Mouse (Mus musculus): Measurements from ENCODE around the gene Nodal. TPM values are rescaled to one million over a fixed set of nuclear protein-coding genes. Genes with fewer than 3 reads are reported as not detected.
"Not testable (repeated sequence)": the region's sequence is repeated elsewhere in the genome, so short reads cannot be mapped to it uniquely, and the experiment has no call there.

The Nodal gene
- total RNA-seq, 2 experiments from 2014 or later = not detected

- ATAC-seq (replicated peaks; ENCODE audit: low FRiP score, poor library complexity, severe bottlenecking) = no peak
Measured at GRCm38 (mm10) chr10:61426251-61426757, 8.5 kb downstream of the Nodal start.

DNA sequence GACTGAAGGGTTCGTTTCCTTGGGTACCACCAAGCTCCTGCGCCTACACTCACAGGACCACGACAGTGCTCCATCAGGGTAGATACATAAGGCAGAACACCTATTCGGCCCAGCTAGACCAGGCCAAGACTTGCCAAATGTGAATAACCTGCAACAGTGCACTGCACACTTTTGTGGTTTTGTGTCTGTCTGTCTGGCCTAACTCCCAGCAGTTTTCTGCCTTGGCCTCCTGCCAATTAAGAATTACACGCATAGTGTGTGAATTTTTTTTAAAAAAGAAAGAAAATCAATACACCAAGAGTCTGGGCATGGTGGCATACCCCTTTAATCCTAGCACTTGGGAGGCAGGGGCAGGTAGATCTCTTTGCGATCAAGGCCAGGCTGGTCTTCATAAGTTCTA is 10.2 kb downstream of the Nodal start:
- no peak for ATAC-seq (replicated peaks; ENCODE audit: low FRiP score, poor library complexity, severe bottlenecking)

DNA sequence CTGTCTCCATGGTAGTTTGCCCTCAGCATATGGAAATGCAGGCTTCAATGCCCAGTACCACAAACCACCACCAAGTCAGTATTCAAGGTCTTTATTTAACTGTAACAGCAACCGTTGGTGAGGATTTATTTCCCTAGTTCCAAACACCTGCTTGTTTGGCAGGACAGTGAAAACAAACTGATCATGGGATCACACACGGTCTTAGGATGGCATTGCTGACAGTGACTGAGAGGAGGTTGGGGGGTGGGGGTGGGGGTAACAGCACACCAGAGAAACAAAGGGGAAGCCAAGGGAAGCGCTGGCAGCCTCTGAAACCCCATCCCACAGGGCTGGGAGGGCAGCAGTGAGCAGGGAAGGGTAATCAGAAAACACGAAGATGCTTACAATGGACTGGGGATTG is 10.6 kb downstream of the Nodal start:
- ATAC-seq (replicated peaks; ENCODE audit: low FRiP score, poor library complexity, severe bottlenecking) = no peak

DNA sequence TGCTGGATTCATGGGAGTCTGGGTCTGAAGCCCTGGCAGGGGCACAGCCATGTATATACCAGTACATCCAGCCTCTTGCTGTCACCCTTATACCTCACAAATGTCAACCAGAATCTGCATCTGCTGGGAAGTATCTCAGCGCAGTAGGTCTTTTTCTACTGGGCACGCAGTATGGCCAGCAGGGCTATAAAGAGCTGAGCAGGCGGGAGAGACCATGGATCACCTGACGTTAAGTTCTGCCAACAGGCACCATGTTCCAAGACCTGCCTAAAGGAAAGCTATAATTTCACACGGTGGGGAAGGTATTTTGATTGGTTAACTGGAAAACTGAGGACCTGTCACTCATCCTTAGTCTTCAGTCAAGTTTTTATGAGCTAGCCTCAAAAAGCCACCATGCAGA is 11.3 kb downstream of the Nodal start:
- no peak for ATAC-seq (replicated peaks; ENCODE audit: low FRiP score, poor library complexity, severe bottlenecking)

DNA sequence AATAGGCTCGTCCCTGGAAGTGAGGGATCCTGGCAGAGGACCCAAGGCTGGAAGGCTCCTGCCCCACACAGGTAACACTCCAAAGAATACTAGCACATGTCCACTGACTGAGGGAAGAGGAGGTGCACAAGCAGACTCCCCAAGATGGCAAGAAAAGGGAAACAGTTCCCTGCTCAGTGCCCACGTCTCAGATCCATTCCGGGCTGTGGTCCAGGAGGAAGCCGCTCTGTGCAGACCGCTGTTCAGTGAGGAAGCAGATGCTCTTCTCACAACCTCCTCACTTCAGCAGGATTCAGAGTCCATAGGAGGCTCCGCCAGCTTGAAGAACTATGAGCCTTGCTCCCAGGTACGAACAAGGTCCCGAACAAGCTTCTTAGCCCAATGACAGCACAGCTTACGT is 13.6 kb downstream of the Nodal start:
- no peak for ATAC-seq (replicated peaks; ENCODE audit: low FRiP score, poor library complexity, severe bottlenecking)

- ATAC-seq (replicated peaks; ENCODE audit: low FRiP score, poor library complexity, severe bottlenecking) = no peak
Measured at GRCm38 (mm10) chr10:61440202-61440800, 22.5 kb downstream of the Nodal start.

GRCm38 (mm10) chr10:61443456-61443855 is 25.7 kb downstream of the Nodal start:
- ATAC-seq (replicated peaks; ENCODE audit: low FRiP score, poor library complexity, severe bottlenecking) = no peak

- no peak for ATAC-seq (replicated peaks; ENCODE audit: low FRiP score, poor library complexity, severe bottlenecking)
Measured at GRCm38 (mm10) chr10:61443876-61444275, 26.1 kb downstream of the Nodal start.

- ATAC-seq (replicated peaks; ENCODE audit: low FRiP score, poor library complexity, severe bottlenecking) = no peak
Measured at GRCm38 (mm10) chr10:61445016-61445415, 27.2 kb downstream of the Nodal start.

DNA sequence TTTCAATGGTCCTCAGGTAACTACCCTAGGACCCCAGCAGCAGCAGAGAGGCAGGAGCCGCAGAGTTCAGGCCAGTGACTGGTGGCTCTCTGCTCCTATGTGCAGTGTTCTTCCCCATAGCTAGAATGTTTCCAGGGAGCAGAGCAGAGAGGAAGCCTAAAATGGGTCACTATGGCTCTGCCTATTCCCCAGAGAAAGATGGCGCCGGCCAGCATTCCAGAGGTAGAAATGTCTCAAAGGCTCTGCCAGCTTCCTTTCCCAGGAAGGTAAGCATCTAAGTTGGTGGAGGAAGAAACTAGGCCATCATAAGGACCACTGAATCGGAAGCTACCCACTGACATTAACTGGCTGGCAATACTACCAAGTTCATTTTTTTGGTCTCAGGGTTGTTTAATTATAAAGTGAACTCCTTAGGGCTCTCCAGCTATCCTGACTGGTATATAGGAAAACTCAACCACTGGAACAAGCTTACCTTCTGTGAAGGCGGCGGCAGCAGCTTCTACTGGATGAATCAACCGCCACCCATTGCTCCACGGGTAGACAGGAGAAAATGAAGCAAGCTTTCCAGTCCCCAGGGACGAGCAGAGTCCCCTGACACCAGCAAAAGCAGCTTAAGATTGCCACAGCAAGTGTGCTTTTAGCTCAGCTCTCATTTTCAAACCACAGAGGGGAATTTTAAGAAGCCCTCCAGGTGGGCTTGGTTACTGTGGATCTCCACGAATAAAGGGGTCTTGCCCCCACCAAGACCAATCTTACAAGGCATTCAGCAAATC is 30.0 kb downstream of the Nodal start:
- no peak for ATAC-seq (replicated peaks; ENCODE audit: low FRiP score, poor library complexity, severe bottlenecking)

DNA sequence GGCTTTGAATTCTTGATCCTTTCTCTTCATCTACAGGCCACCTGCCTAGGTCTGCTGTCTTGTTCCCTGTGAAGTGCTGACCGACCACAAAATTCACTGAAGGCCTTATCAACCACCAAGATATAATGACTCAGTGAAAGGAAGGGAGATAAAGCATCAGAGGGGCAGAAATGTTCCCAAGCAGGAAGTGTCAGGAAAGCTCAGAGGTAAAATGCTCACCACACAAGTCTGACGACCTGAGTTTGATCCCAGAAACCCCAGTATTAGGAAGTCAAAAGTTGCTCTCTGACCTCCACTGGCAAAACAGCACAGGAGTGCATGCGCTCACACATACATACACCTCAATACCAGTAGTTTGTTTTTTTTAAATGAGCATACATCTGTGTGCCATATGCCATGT is 31.1 kb downstream of the Nodal start:
- no peak for ATAC-seq (replicated peaks; ENCODE audit: low FRiP score, poor library complexity, severe bottlenecking)

GRCm38 (mm10) chr10:61451463-61451930 is 33.7 kb downstream of the Nodal start:
- ATAC-seq (replicated peaks; ENCODE audit: low FRiP score, poor library complexity, severe bottlenecking) = peak; percentile 57

- ATAC-seq (replicated peaks; ENCODE audit: low FRiP score, poor library complexity, severe bottlenecking) = peak; percentile 65
Measured at GRCm38 (mm10) chr10:61451931-61452617, 34.3 kb downstream of the Nodal start.

- ATAC-seq (replicated peaks; ENCODE audit: low FRiP score, poor library complexity, severe bottlenecking) = peak; percentile 98
Measured at GRCm38 (mm10) chr10:61452645-61453044, 34.9 kb downstream of the Nodal start, which contains the start of gene Eif4ebp2. Gene Eif4ebp2, minus strand, starts transcription at chr10:61452661.

GRCm38 (mm10) chr10:61453171-61453570 is 35.4 kb downstream of the Nodal start:
- not testable (repeated sequence) for ATAC-seq (replicated peaks; ENCODE audit: low FRiP score, poor library complexity, severe bottlenecking)

DNA sequence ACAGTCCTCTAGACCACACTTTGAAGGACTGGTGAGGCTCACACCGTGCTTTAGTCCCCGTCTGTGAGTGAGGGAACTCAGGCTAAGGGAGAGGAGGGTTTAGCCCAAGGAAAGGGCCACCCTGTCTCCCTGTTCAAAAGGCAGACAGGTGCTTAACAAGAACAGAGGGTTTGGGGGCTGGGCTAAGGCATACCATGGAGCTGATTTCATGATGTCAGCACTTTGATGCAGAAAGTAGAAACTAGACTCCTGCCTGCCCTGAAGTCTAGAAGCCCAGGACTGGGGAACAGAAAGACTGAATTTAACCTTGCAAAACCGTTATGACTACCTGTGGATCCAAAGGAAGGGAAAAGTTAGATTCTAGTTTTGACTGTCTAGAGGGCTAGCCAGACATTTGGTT is 39.4 kb downstream of the Nodal start:
- ATAC-seq (replicated peaks; ENCODE audit: low FRiP score, poor library complexity, severe bottlenecking) = no peak

DNA sequence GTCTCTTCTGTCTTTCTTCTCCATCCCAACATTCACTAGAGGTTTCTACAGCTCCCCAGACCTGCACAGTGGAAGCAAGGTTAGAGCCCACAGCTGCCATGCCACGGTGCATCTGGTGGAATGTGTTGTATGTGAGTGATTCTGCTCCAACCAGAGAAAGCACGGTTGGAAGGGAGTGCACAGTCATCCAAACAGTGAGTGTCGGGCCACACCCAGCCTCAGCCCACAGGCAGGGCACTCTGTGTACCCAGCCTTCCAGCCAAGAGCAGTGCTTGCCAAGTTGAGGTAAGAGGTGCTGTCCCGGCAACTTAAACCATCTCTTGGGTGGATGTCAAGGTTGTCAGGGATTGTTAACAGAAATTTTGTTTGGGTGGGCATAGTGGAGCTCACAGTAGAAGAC is 47.2 kb downstream of the Nodal start:
- ATAC-seq (replicated peaks; ENCODE audit: low FRiP score, poor library complexity, severe bottlenecking) = peak; percentile 80

GRCm38 (mm10) chr10:61466242-61466641 is 48.5 kb downstream of the Nodal start:
- peak; percentile 63 for ATAC-seq (replicated peaks; ENCODE audit: low FRiP score, poor library complexity, severe bottlenecking)

DNA sequence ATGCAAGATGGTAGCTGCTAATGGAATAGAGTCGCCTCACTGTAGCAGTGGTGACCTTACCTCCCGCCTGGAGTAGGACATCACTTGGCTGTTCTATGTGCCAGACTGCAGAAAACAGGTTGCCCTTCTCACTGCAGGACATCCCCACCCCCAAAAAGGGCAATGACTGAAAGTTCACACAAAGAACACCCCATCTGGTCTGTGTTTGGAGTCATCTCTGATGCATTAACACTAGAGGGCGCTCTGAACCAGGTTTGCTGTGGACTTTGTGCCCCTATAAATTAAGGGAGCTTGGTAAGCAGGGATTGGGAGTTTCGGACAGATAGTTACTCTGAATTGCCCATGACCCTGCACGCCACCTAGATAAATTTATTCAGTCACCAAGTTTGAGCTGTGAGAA is 49.1 kb downstream of the Nodal start:
- peak; percentile 65 for ATAC-seq (replicated peaks; ENCODE audit: low FRiP score, poor library complexity, severe bottlenecking)

DNA sequence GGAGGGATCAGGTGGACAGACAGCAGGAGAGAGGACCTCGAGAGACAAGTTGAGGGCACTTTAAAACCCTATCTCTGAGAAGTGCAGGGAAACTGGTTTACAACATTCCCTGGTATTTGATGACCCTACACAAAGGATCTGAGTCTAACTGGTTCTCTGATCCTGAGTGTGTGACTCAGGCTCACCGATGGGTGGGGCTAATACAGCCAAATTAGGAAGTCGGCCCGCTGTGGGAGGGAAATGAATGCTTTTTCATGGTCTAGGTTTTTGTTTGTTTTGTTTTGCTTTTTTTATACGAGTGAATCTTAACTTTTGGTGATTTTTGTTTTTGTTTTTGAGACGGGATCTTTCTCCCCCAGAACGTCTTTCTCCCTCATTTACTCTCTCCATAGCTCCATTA is 51.1 kb downstream of the Nodal start:
- ATAC-seq (replicated peaks; ENCODE audit: low FRiP score, poor library complexity, severe bottlenecking) = no peak

GRCm38 (mm10) chr10:61473640-61474039 is 55.9 kb downstream of the Nodal start:
- ATAC-seq (replicated peaks; ENCODE audit: low FRiP score, poor library complexity, severe bottlenecking) = no peak

All from erythroid progenitor cell, adult 5-6 weeks (primary cell).